Mouse (Mus musculus) mouse embryonic stem cell (cell line): ENCODE results near the gene H1foo.

ENCODE experiments used
- in situ Hi-C, 2 experiments: fragments of 300-500 bp; cut with MboI; formaldehyde crosslinking; loops; 1 replicate in 1 of 2; 3 replicates in 1 of 2; pipeline ENCODE4 v1.14.3; 2019 to 2020; ENCODE audit warnings: low sequenced_read_pairs in 2 of 2, low pct_unique_long_range_greater_than_20kb in 1 of 2, mixed read lengths in 1 of 2; ENCODE audit not compliant: unreplicated experiment in 1 of 2

The H1foo gene

DNA sequence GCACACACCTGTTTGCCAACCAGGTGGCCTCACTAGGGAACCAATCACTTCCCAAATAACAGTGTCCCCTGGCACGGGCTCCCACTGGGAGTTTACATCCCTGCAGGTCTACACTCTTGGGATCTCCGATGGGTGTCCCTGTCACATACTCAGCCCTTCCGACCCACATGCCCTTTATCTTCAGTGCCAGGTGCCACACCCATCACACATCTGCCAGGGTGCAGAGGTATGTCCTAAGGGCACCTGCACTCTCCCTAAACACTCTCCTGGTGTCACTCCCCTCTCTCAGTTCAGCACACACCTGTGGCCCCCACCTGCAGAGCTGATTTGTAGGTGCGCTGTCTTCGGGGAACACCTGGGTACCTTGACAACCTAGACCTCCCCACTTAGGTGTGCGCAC lies 48.2 kb downstream of the H1foo start:
- in situ Hi-C loops: no loop called here

DNA sequence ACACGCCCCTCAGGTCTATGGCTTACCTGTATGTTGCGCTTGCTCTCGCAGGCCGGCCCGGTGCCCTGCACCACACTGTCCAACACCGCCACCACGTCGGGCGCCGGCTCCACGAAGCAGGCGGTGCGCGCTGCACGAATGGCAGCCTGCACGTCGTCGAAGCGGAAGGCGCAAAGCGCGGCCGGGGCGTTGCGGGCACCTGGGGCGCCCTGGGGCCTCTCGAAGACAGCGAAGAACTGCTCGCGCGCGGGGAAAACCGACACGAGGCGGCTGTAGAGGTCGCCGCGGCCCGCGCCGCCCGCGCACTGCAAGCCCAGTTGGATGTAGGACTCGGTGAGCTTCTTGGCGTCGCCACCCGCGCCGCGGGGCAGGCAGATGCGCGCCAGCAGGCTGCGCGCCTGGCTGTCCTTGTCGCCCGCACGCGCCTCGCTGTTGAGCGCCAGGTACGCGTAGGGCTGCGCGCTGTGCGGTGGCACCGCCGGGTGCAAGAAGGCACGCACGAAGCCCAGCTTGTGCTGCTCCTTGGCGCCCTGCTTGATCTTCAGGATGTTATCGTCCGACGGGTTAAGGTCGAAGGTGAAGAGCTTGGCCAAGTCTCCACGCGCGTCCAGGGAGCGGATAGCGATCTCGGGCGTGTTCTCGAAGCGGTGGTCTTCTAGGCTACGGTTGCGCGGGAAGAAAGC lies 48.9 kb downstream of the H1foo start:
- in situ Hi-C loops: no loop called here

DNA sequence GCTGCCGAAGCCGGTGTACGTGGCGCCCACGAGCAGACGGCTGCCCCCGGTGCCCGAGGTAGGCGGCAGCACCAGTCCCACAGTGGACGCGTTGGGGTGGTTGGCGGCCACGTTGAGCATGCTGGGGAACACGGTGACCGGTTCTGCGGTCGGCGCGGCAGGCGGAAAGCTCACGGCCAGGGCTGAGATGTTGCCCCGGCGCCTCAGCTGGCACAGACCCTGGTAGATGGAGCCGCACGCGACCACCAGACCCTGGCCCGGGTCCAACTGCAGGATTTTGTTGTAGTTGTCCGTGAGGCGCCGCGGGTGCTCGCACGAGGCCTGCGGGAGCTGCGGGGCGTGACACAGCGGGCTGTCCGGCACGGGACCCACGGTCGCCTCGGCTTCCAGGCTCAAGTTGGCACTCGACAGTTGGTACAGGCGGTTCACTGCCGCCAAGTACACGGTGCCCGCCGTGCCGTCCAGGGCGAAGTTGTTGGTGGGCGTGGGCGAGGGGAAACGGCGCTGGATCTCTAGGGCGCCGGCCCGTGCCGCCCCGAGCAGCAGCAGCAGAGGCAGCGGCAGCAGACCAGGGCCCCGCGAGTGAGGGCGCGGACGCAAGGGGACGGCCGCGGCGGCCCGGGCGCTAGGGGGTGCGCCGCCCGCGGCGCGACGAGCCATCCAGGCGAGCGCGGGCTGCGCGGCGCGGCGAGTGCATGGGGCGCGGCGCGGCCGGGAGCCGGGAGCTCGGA lies 49.6 kb downstream of the H1foo start:
- in situ Hi-C loops: no loop called here

- in situ Hi-C loops: no loop called here
These were observed 50.3 kb downstream of the H1foo start, which contains the start of gene Plxnd1 for GRCm38 (mm10) chr6:115994877-115995520. TSS of gene Plxnd1 (minus strand) at chr6:115995005.

DNA sequence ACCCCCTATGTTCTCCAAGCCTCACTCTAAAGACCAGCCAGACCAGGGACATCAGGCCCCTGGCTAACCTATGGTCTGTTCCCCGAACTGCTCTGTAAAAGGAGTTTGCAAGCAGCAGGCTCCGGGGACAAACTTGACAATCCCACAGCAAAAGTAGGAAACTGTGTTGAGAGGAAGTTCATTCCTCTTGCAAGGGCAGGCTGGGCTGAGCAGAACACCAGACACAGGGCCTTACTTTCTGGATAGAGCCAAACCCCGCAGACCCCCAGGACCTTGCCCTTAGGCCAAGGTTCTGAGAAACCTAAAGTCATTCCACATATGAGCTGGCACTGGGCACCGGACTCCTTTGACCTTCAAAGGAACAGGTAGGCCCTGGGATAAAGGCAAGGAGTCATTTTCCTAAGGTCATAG lies 50.8 kb downstream of the H1foo start:
- in situ Hi-C loops: no loop called here

DNA sequence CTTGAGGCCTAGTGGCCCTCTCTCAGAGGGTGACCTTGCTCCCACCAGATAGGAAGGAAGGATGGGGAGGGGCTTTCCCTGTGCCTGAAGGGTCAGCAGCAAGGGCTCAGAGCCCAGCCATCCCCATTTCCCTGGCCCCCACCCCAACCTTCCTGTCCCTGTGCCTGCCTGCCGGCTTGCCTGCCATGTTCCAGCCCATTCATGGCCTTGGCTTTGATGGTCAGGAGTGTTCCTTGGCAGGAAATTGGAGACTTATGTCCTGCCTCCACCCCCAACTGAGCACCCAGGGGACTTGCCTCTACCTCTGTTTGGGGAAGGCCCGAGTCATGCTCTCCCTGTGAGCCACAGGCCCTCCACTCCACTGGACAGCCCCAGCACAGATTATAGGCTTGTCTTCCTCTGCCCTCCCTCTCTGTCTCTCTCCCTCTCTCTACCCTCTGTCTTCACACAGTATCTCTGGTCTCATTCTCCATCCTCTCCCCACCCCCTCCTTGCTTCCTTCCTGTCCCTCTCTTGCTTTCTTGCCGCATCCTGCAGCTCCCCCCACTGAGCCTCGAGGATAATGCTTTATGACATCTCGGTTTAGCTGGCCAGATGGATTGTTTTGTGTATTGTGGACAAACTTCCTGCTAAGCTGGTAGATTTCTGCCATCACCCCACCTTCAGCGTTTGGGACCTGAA lies 51.6 kb downstream of the H1foo start:
- in situ Hi-C loops: no loop called here

DNA sequence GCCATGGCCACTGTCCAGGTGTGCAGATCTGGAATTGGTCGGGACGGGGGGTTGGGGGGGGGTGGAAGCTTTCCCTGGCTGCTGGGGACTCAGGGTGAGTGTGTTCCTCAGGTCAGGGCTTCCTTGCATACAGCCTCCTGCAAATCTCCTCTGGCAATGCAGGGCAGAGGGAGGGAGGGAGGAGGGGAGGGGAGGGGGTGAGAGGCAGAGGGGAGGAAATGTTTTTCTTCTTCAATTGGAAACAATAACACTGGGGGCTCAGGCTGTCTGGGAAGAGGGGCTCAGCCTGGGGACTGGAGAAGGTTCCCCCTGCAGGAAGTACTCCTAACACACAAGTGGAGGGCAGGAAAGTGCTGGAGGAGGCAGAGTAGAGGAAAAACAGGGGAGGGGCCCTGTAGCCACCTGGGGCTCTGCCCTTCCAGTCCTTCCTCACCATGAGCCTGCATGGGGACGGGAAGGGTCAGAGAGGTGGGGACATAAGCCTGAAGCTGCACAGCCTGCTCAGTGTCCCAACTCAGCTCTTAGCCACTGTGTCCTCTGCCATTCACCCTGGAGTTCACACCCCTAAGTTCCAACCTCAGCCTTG lies 53.1 kb downstream of the H1foo start:
- in situ Hi-C loops: no loop called here

- in situ Hi-C loops: no loop called here
These were observed 54.0 kb downstream of the H1foo start for GRCm38 (mm10) chr6:115998758-115999157.

- in situ Hi-C loops: no loop called here
These were observed 54.5 kb downstream of the H1foo start for GRCm38 (mm10) chr6:115999227-115999626.
